Mouse (Mus musculus) kidney, adult 10 weeks (tissue): ENCODE measurements around the gene Rnase11. TPM values are rescaled to one million over a fixed set of nuclear protein-coding genes. Genes with fewer than 3 reads are reported as not detected.

Experiments used
- polyA plus RNA-seq: library from polyadenylated mRNA; stranded (reverse); fragments of 350-450 nt; fragmentation: Illumina TruSeq; extraction: RNeasy Lipid Tissue Mini Kit (QIAGEN cat#74804); gene quantifications from one replicate; pipeline ENCODE4 v1.2.3, GENCODE M21; 2014; ENCODE audit warnings: low read depth, low replicate concordance

Gene Rnase11
- polyA plus RNA-seq = not detected

DNA sequence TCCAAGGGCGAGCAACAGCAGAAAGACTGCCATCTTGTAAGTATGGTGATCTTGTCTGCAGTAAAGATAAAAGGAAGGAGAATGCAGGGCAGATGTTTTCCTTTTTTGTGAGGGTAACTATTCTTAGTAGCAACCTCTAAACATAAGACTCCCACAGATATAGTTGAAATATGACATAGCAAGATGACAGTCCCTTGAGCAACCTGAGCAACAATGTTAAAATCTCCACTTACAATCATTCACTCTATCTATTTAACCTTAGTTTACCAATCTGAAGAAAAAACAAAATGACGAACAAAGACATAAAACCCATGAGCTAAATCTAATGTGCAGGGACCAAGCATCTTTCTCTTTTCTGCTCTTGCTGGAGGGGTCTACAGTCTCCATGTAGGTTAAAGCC is at the start of gene Rnase11:
Rnase11 (minus strand) TSS at position 101 of the 400 bp plus-strand sequence.

DNA sequence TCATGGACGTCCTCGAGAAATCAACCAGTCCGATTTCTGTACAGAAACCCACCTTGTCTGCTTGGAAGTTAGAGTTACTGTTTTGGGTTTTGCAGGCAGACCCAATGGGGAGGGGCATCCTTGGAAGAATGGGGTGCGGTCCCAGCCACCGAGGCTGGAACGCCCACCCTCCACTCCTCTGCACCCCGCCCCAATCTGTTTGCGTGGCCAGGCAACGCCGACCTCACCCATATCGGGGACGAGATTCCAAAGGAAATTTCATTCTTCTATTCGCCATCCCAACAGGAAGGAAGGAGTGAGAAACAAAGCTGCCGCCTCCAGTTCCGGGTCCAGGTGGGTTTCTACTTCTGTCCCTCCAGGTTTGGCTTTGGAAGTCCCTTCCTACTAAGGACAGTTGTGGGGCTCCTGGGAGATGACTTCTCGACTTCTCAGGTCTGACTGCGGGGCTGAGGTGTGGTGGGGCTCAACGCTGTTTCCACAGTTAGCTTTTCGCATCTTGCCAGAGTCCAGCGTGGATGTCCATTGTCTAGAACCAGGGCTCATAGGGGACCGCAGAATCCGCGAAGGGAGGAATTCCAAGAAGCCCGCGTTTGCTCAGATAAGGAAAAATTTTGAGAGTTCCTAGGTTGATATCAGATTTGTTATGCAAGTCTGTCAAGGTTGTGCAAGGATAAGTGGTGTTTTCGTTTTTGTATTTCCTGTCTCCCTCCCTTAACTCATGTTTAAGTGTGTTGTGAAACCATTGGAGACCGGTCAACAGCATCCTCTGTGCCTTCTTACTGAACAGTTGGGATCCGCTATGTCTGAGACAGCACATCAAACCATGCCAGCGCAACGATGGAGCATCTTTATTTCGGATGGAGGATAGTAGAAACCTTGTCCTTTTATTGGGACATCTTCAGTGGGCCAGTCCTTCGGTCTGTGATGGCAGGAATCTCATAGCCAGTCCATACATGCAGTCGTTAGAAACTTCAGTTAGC is 41.2 kb upstream of the Rnase11 start, which contains the start of the genes Rnase4 and Ang:
Rnase4 (plus strand) TSS at position 157 of the 980 bp plus-strand sequence.
Ang (plus strand) TSS at position 230 of the 980 bp plus-strand sequence.

DNA sequence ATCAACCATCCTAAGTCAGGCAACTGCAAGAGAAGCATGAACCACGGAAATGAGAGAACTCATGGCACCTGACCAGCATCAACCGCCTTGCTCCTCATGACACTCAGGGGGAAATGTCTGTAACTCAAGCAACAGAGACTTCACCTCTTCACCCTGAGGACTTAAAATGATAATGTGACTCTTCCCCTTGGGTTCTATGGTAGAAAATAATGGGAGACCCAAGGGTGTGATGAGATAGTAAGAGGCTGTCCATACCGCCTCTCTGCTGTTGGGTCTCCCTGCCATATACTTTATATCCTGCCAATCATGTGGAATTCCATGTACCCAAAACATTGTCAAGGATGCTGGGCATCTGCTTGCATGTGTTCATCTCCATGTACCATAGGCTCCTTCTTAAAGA is 24.4 kb upstream of the Rnase11 start, which contains the start of gene Olfr750:
Olfr750 (minus strand) TSS at position 101 of the 400 bp plus-strand sequence.

DNA sequence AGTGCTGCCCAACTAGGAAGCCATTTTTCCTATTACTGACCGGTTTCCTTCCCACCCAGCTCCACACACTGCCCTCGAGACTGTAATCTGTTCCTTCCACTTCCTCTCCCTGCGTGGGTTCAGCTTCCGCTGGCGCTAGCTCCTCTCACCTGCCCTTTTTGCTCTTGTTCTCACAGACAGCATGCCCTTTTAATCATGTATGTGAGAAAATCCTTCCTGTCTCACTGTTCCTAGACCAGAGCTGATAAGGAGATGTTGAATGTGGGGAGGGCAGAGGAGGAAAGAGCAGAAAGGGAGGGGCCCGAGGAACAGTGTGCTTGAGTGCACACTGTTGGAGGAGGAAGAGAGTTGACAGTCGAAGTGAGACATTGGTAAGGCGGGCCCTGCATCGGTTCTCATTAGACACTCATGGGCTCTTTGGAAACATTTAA is 7.5 kb upstream of the Rnase11 start, which contains the start of gene Rnase12:
Rnase12 (minus strand) TSS at position 261 of the 431 bp plus-strand sequence.

DNA sequence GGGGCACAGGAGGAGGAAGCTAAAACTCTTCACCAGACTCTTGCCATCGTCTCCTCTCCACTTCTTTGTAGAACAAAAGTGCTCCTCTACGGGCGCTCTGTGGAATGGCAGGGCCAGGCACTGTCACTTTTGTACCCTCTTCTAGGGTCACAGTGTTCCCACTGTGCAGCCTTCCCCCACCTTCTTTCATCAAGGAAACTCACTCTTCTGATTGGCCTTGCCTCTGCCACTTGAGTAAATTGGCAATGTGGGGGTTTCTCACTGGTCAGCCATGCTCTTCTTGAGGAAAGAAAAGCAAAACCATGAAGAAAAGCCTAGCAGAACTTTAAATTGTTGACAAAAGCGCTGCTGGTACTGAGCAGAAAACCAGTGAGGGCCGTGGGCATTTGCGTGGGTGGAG is 8.2 kb downstream of the Rnase11 start, which contains the start of gene Rnase9:
Rnase9 (minus strand) TSS at position 101 of the 400 bp plus-strand sequence.

DNA sequence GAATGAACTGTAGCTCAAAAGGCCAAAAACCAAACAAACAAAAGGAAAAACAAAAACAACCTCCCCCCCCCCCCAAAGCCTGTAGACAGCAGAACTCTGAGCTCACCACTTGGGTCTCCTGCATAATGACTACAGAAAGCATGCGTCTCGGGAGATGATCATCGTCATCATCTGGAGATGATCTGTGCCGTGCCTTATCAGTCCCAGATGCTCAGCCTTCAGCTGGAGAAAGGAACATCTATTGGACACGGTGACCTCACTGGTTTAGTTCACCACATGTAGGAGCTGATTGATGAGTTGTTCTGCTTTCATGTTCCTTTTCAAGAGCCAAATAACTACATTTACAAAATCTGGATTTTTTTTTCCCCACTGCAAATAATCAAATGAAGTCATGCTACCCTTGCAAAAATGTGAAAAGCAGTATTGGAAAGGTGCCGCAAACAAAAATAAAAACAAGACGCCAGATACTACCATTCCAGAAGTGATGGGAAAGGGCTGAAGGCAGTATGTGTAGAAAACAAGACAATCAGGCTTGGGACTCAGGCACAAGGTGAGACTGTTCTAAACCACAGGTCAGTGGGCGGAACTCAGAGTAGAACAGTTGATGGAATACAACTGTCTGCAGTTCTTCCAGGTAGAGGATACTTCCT is 42.7 kb downstream of the Rnase11 start, which contains the start of gene Rnase10:
Rnase10 (plus strand) TSS at position 600 of the 650 bp plus-strand sequence.

Other genes starting within 250 kb of the Rnase11 start
- gene Ccnb1ip1, start 242.4 kb downstream of the Rnase11 start, polyA plus RNA-seq = not detected
- 28.9 TPM for gene Parp2, start 242.3 kb downstream of the Rnase11 start, polyA plus RNA-seq
- 6.9 TPM for gene Tep1, start 179.6 kb downstream of the Rnase11 start, polyA plus RNA-seq
- gene Klhl33, start 152.7 kb downstream of the Rnase11 start, polyA plus RNA-seq = 0.20 TPM
- gene Osgep, start 125.3 kb downstream of the Rnase11 start, polyA plus RNA-seq = 10.9 TPM
- 14.9 TPM for gene Apex1, start 125.2 kb downstream of the Rnase11 start, polyA plus RNA-seq
- 18.7 TPM for gene Pip4p1, start 119.3 kb downstream of the Rnase11 start, polyA plus RNA-seq
- gene Pnp, start 119.1 kb downstream of the Rnase11 start, polyA plus RNA-seq = 98.0 TPM
- not detected for gene Gm49342, start 105.6 kb downstream of the Rnase11 start, polyA plus RNA-seq
- not detected for gene Pnp2, start 94.2 kb downstream of the Rnase11 start, polyA plus RNA-seq
- not detected for gene Rnase10, start 42.4 kb downstream of the Rnase11 start, polyA plus RNA-seq
- gene Rnase9, start 8.3 kb downstream of the Rnase11 start, polyA plus RNA-seq = not detected
- not detected for gene Rnase12, start 7.5 kb upstream of the Rnase11 start, polyA plus RNA-seq
- gene Olfr750, start 24.3 kb upstream of the Rnase11 start, polyA plus RNA-seq = not detected
- gene Rnase4, start 40.9 kb upstream of the Rnase11 start, polyA plus RNA-seq = 36.1 TPM
- 1.5 TPM for gene Ang, start 41.0 kb upstream of the Rnase11 start, polyA plus RNA-seq
- gene Eddm3b, start 64.3 kb upstream of the Rnase11 start, polyA plus RNA-seq = 4.6 TPM
- gene Rnase6, start 73.7 kb upstream of the Rnase11 start, polyA plus RNA-seq = 4.2 TPM
- gene Rnase1, start 96.6 kb upstream of the Rnase11 start, polyA plus RNA-seq = not detected
- gene Rnase2b, start 112.1 kb upstream of the Rnase11 start, polyA plus RNA-seq = not detected
- gene Ang2, start 149.0 kb upstream of the Rnase11 start, polyA plus RNA-seq = not detected
- gene Ear14, start 153.2 kb upstream of the Rnase11 start, polyA plus RNA-seq = not detected
- not detected for gene Rnase2a, start 205.9 kb upstream of the Rnase11 start, polyA plus RNA-seq